Mouse (Mus musculus) cerebellum, adult 11-12 months (tissue): ENCODE data around the gene Rcor3.

ENCODE experiments used
- DNase-seq: peaks from one replicate; pipeline ENCODE4 v3.0.0; 2022

The Rcor3 gene

GRCm38 (mm10) chr1:192137926-192138910, at the start of gene Rcor3:
Rcor3 (minus strand) TSS chr1:192138062.
- DNase-seq = peak; percentile 85

DNA sequence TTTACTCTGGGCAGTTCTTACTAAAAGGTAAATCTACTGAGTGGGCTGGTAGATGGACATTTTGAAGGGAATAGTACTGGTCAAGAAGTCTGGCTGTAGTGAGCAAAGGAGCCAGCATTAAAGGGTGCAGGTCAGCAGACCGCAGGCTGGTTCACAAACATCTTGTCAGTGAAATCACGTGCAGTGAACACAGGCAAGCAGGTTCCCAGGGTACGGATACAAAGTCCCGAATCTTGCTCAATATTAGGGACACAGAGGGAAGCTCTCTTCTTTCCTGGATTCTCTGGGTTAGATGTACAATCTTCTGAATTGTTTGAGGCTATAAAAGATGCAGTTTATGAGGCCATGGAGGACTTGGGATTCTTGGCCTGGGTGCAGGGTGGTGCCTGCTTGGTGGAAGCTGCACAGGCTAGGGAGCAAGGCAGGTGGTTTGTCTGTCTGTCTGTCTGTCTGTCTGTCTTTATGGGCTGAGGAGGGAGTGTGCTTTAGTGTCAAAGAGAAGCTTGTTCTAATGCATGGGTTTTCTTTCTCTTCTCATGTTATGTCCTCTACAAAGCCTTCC, 43.9 kb upstream of the Rcor3 start:
- DNase-seq = no peak

DNA sequence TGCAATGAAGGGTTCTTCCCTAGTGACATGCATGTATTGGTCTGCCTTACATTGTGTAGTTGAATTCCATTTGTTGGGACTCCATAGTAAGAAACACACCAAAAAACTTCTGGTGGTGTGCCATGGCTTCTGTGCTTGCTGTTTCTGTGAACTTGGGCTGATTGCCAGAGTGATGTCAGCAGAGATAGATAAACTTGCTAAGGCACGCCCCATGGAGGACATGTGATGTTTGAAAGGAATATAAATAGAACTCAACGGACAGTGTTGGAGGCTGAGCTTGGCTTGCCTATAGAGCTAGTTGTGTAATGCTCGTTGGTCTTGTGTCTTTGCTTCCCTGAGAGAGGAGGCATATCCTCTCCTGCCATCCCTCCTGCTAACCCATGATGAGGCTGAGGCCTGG, 42.0 kb upstream of the Rcor3 start:
- DNase-seq = no peak

DNA sequence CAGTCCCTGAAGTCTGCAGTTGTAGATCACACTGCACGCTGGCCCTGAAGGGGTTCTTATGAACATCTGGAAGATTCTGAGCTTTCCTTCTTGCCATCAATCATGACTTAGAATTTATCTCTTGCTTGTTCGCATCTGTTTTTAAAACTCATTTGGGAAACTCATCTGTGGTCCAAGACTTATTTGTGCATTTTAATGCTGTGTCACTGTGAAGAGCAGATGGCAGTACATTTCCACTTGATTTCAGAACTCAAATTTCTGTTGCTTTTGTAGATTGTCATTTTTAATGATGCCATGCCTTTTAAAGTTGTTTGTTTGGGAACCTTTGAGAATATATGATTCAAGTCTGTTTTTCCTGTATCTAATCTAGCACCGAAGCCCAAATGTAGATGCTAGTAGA, 33.6 kb upstream of the Rcor3 start:
- no peak for DNase-seq

GRCm38 (mm10) chr1:192151179-192151578, 13.3 kb upstream of the Rcor3 start:
- no peak for DNase-seq

DNA sequence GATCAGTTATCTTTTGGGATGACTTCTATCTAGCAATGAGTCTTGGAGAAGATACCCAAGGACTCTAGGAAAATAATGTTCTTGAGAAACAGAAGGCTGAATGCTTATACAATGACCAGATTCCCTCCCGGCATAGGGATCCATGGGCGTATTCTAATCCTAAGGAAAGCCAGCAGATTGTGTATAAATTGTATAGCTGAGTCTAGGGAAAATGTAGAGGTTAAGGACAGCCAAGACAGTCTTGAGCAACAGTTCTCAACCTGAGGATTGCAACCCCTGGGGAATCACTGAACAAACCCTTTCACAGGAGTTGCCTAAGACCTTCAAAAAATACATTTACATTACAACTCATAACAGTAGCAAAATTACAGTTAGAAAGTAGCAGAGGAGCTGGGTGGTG, 2.5 kb upstream of the Rcor3 start:
- no peak for DNase-seq

- DNase-seq = peak; percentile 86
These were observed 454 bp downstream of the Rcor3 start for GRCm38 (mm10) chr1:192137291-192137925.

- peak; percentile 83 for DNase-seq
These were observed 1.1 kb downstream of the Rcor3 start for GRCm38 (mm10) chr1:192136561-192137290.

DNA sequence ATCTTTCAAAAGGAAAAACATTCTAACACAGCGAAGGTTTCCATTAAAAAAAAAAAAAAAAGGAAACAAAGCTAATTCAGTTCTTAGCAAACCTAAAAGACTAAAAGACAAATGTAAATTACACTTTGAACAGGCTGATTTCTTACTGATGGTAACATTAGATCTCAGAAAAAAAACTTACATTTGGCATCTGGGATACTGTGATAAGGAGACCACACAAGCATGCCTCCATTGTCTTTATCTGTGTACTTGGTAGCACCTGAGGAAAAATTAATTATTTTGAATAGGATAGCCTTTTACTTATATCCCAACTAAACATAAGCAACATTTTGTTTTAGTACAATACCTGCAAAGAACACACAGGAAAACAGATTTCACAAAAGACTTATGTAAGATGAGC, 7.7 kb downstream of the Rcor3 start:
- no peak for DNase-seq

DNA sequence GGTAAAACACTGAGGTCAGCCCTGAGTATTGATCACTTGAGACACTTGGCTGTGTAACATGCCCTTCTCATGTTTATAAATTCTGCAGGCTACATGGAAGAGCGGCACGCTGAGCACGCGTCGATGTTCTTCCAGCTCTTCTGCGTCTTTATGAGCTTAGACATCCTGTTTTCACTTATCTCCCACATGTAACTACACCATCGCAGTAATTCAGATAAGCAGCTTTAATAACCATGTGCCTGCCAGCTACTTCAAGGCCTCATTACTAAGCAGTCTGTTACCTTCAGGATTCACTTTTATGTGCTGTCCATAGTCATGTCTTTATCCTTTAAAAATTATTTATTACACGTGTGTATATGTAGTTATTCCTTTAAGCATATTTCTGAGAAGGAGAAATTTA, 9.5 kb downstream of the Rcor3 start:
- DNase-seq = no peak

GRCm38 (mm10) chr1:192125761-192126160, 12.1 kb downstream of the Rcor3 start:
- DNase-seq = no peak

DNA sequence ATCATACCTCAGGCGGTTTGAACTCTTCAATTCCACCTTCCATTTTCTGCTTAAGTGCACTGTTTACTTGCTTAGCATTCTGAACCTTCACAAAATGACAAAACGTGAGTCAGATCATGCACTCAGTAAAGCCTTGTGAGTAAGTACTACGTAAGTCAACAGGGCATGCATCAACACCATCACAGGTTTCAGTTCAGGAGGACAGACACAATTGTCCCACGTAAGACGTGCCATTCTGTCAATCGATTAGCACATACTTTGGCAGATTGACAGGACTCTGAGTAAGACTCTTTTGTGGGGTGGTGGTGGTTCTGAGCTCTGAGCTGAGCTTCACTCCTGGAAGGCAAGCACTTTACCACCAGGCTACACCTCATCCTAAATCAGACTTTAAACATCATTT, 21.6 kb downstream of the Rcor3 start:
- DNase-seq = no peak

DNA sequence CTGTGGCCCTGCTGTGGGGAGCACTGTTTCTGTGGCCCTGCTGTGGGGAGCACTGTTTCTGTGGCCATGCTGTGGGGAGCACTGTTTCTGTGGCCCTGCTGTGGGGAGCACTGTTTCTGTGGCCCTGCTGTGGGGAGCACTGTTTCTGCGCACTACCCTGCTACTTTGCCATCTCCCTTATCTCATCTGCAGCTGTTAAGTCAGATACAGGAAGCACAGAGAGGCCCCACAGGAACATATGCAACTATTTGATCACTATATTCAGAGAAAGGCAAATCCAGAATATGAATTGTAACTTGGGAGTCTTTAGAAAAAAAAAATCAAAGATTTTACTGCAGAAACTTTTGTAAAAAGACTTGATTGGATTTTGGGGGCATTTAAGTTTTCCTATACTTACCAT, 22.5 kb downstream of the Rcor3 start:
- DNase-seq = no peak

DNA sequence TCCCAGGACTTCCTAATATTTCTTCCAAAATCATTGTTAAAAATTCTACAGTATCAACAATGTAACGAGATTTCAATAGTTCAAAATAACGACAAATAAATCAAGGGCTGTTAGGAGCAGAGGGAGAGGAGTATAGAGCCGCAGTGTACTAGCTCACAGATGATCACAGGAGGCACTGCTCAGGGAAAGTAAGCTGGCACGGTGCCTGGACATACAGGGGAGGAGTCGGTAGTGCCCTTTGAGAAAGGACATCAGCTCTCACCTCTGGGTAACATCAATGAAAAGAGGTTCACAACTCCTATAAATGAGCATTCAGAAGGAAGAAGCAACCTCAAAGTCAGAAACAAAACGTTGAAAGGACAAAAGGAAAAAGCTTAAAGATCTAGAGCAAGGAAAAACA, 28.7 kb downstream of the Rcor3 start:
- no peak for DNase-seq

DNA sequence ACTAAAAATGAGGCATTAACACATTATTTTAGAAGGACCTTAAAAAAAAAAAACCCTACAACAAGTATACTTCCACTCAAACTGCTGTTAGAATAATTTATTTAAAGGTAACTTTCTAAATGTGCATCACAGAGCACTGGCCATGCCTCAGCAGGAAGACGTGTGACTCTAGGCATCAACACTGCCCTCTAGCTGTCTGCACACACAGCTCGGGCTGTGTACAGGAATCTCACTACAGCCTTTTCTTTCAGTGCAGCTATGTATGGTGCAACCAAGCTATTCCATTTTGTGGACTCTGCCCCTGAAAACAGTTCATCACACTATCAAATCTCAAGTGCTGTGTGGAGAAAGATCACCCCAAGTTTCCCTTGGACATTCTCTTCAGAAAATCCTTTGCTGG, 30.5 kb downstream of the Rcor3 start:
- DNase-seq = no peak

- no peak for DNase-seq
These were observed 31.9 kb downstream of the Rcor3 start for GRCm38 (mm10) chr1:192105902-192106389.

DNA sequence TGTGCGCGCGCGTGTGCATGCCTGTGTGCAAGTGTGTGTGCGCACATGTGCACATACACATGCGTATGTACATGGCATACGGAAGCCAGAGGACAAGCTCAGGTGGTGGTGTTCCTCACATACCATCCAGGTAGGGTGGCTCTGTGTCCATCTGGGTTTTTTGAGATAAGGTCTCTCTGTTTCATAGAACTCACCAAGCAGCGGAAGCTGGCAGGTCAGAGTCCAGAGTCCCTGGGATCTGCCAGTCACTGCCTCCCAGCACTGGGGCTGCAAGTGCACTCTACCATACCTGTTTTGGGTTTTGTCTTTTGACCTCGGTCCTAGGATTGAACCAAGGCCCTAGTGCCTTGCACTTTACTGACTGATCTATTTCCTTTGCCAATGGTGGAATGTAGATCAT, 33.8 kb downstream of the Rcor3 start:
- DNase-seq = no peak

DNA sequence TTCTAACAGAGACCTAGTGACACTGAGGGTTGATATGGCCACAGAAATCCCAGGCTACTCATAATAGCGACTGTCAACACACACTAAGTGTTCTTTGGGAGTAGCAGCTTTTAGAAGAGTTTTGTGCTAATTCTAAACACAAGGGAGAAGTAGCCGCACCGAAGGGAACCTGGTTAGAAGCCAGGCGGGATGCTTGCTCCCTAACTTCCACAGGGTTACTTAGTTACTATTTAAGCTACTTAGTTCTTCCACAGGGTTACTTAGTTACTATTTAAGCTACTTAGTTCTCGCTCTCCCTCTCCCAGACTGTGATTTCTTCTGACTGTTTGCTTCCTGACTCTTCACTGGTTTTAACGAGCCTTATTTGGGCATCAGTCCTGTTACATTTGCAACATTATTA, 34.7 kb downstream of the Rcor3 start:
- DNase-seq = no peak

DNA sequence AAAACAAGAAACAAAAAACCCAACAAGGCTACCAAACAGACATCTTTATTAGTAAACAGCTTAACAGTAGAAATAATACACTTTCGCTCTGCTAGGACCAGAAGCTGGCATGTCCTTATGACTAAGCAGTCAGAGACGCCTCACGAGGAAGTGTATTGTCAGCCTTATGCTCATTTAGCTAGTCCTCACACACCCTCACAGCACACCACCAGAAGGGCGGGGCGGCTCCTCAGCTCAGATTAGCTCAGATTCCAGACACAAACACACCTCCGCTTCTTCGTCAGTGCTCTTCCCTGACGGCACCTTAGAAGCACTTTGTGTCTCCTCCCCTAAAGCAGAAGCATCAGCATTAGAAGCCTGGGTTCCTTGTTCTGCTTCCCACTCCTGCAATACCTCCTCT, 36.5 kb downstream of the Rcor3 start:
- no peak for DNase-seq

DNA sequence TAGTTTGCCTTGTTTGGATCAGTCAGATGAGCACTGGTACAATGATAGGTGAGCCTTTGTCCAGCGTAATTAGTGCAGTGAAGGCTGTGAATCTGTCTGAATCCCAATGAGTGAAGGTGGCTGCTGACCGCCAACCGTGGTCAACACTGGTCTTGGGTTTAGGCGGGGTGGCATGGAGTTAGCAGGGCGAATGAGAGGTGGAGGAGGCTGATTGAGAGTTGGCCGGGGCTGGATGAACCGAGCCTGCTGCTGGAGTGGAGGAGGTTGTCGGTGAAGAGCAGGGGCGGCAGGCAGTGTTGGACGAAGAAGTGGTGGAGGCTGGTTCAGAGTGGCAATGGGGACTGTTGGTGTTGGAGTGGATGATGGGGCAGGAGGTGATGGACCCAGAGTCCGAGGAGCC, 37.1 kb downstream of the Rcor3 start:
- DNase-seq = no peak

DNA sequence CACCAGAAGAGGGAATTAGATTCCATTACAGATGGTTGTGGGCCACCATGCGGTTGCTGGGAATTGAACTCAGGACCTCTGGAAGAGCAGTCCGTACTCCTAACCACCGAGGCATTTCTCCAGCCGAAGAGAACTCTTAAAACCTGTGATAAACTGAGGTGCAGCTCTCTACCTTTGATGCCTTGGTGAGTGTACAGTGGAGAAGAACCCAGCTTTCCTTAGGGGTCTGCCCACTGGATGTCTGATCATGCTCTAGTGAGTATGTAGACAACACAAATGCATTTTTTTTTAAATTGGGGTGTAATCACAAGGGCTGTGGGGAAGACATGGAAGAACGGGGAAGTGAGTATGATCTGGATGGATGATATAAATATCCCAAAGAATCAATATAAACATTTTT, 42.2 kb downstream of the Rcor3 start:
- DNase-seq = no peak

DNA sequence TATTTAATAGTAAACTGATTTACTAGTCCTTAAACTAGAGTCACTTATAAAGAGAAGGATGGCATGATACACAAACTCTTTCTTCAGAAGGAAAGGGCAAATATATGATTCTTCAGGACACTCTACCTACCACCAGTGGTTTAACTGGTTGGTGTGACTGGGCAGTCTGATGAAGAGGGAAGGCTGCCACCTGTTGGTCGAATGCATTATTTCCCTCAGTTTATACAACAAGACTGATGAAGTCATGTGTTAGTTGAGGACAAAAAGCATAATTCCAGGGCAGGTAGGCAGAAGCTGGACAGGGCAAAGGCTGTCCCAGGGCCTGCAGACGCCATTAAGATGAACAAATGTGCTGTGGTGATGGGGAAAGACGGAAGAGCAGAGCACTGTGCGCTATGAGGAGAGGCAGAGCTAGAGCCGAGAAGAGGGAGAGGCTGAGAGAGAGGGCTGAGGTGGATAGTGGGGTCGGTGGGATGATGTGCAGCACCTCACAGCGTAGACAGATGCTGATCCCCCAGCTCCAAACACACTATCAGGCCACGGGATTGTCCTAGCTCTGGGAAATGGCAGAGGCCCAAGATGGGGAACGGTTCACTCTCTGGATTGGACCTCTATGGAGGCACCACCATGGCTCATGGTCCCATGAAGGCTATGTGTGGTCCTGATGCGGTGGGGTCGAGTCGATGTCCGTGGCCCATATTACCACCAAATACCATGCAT, 43.3 kb downstream of the Rcor3 start:
- peak; percentile 24 for DNase-seq
